Mouse (Mus musculus): ENCODE measurements around the gene Tbrg1.
A peak's percentile ranks its signal among the peaks of the same experiment; 100 is the strongest.

The Tbrg1 gene

DNA sequence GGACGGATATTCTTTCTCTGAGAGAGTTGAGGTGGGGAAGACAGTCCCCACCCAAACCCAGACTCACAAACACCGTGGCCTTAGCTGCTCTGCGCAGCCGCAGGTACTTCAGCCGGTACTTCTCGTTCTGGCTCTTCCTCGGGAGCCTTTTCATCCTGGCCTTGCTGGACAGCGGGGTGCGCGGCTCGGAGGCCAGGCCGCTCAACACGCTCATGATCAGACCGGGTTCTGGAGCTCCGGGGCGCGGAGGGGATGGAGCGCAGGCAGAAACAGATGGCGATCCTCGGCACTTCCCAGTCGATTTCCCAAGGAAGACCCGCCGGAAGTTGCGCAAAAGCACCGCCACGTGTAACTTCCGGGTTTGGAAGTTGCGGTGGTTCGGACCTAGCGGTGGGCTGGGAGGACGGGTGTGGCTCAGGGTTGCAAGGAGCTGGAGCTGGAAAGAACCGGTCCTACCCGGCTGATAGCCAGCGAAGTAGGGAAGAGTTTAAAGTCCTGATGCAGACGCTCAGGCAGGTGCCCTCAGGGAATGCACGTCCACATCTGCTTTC lies at the start of gene Tbrg1:
Gene Tbrg1 (minus strand): TSS at position 382 of the 551 bp plus-strand sequence.
- peak; percentile 46 to 62 for DNase-seq

DNA sequence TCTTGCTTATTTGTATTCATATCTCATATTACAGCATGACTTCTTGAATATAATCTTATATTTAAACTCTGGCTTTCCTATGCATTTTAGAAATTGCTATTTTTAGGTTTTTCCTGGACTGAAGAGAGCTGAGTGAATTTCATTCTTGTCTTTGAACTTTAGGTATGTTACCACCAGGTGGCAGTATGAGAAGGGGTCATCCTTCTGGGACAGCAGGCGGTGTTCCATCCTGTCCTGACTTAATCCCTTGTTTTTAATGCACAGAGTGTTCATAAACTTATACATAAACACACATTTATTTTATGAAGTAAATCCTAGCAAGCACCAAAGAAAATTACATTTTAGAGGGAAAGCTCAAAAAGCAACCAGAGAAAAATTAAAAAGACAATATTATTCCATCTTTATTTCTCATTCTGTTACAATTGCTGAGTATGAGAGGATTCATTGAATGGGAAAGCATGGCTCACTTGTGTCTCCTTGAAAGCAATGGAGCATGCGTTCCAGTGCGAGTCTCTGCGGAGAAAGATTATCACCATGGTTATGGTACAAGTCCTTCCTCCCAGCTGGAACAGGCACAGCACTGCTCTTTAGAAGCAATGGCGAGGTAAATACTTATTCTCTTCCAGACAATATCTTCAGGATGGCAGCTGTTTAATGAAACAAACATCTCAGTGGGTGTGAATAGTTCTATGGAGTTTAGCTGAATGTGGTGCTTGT lies 33.0 kb upstream of the Tbrg1 start:
- DNase-seq = no peak

DNA sequence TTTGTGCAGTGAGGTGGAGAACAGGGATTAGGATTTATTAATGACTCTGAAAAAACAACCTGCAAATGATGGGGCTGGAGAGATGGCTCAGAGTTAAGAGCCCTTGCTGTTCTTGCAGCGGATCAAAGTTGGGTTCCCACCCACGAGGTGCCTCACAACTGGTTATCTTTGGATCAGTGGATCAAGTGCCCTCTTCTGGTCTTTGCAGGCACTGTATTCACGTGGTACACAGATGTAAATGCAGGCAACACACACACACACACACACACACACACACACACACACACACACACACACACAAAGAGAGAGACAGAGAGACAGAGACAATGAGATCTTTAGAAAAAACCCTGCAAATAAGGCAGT lies 30.8 kb upstream of the Tbrg1 start:
- no peak for DNase-seq

DNA sequence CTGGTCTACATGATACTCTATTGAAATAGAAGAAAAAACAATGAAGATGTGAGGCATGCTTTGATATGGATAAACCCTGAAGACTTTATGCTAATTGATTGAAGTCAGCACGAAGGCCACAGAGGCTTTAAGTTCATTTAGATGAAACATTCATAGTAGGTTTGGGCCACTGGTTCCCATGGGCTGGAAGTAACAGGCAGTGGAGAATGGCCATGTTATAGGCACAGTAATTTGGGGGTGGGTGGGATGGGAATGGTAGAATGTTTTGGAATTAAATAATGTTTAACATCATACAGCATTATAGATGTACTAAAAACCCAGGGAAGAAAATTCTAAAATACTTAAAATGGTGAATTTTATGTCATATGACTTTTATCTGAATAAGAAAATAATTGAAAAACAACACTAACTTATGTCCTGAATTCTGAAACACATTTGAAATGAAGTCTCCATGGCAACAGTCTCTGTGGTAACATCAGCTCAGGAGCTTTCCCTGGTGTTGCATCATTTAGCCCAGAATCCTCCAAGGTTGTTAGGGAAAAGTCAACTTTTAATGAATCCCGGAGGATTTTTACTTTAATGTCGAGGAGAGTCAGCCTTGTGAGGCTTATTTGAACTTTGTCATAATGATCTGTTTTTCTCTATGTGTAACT lies 30.3 kb upstream of the Tbrg1 start:
- no peak for DNase-seq

GRCm38 (mm10) chr9:37681123-37681522 lies 24.0 kb upstream of the Tbrg1 start:
- DNase-seq = no peak

- no peak for DNase-seq
Observed at GRCm38 (mm10) chr9:37675287-37675686, 18.2 kb upstream of the Tbrg1 start.

DNA sequence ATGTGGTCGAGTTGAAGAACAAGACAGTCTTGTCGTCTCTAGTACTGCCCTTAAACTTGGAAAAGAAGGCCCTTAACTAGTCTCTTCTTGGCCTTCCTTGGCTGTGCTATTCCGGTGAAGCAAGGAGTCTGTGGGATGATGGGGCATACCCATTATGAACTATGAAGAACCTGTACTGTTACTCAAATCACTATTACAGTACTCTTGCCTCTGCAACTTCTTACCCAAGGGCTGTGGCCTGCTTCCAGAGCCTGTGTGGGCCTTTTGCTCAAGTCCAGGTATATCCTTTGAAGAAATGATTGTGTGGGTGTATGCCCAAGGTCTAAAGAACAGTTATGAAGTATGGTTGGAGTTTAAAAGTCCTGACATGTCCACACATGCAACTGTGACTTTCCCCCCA lies 13.1 kb upstream of the Tbrg1 start:
- no peak for DNase-seq

DNA sequence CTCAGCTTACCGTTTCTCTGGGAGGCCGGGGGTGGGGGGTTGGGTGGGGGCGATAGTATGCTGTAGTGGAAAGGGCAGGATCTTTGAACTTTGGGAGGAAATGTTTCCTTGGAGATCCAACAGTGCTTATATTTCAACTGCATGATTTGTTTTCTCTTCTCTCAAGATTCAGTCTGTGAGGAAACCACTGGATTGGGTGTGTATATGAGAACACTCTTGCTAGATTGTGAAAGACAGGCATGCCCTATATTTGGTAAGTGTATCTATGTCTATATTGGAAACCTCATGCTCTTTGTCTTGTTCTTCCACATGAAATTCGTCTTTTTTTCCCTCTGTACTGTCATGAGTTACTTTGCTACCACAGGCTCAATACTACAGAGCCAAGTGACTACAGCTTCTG lies 12.6 kb upstream of the Tbrg1 start:
- no peak for DNase-seq

- no peak for DNase-seq
Observed at GRCm38 (mm10) chr9:37669115-37669514, 12.0 kb upstream of the Tbrg1 start, which contains the start of gene Panx3. TSS of gene Panx3 (minus strand) at chr9:37669235.

DNA sequence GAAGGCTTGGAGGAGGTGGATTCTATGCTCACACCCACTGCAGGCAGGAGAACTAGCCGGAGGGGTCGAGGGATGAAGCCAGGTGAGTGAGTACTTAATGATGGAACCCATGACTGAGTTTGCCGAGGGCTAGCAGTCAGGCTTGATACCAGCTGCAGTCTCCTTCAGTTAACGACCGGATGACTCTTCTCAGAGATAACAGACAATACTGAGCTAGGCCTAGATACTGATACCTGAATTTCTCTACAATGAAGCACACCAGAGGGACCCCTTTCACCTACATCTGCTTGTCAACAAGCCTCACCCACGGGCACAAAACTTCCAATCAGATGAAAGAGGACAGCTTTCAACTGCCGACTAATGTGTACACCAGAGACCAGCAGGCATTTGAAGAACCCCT lies 8.9 kb upstream of the Tbrg1 start:
- no peak for DNase-seq

DNA sequence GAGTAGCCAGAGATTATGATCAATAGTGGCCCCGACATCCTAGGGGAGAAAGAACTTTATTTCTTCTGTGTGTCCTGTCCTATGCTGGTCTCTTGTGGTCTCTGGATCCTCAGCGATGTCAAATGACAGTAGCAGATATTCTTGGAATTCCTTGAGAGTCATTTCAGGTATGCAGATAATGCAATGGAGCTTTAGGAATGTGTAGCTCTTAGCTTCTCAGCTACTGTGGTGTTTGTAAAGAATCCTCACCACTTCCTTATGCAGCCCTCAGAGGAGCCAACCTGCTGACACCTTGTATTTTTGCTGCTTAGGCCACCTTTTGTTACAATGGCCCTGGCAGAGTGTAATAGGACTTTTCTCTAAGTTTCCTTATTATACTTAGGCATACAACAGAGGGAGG lies 7.5 kb upstream of the Tbrg1 start:
- DNase-seq = no peak

GRCm38 (mm10) chr9:37663210-37663609 lies 6.1 kb upstream of the Tbrg1 start:
- DNase-seq = no peak

GRCm38 (mm10) chr9:37659413-37659812 lies 2.3 kb upstream of the Tbrg1 start:
- DNase-seq = no peak

DNA sequence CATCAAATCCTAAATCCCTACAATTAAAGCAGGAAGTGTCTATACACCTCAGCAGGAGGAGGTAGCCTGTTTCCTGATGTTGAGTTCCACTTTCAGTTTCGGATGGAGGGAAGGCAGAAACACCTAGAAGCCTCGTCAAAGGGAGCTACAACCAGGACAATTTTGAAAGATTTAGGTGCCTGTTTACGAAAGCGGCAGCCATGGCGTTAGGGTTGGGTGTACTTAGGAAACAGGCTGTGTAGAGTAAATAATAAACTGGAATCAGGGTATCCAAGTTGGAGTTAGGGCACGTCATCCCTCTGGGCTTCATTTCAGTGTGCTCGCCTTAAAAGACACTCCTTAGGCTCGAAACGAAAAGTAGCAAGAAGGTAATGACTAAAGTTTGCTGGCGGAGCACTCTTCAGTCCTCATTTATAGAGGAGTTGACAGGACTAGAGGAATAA lies 652 bp downstream of the Tbrg1 start:
- DNase-seq = peak in 1 of 2 experiments; percentile 15

- no peak for DNase-seq
Observed at GRCm38 (mm10) chr9:37655961-37656360, 1.2 kb downstream of the Tbrg1 start.

DNA sequence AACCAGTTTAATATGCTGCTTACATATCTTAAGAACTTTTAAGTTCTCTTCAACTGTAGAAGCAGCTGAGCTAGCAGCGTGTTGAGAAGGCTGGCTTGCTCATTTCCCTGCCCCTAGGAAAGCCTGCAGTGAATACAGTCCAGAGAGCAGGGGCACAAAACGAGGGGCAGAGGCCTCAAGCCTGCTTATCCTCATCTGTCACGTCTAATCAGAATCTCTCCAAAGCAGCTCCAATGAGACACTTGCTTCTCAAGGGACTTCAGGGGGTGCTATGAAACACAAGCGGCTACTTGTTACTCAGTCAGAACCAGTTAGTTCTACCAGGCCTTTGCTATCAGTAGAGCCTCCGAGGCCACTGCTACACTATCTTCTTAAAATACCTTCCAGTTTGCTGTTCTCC lies 3.3 kb downstream of the Tbrg1 start:
- no peak for DNase-seq

- DNase-seq = no peak
Observed at GRCm38 (mm10) chr9:37650639-37651038, 6.5 kb downstream of the Tbrg1 start.

DNA sequence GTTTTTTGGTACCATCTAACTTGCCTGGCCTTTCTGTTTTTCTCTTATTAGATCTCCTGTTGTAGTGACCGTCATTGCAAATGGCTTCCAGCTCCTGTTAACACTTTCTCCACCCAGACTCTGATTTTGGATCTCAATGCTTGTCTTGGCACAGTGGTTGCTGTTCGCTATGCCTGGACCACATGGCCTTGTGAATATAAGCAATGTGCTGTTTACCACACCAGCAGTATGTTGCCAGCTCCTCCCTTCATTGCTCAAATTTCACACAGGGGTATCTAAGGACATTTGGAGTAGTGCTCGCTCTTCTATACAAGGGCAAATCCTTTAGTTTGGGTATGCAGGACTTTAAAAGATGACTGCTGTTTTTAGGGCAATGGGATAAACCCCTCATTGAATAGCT lies 10.9 kb downstream of the Tbrg1 start:
- DNase-seq = no peak

DNA sequence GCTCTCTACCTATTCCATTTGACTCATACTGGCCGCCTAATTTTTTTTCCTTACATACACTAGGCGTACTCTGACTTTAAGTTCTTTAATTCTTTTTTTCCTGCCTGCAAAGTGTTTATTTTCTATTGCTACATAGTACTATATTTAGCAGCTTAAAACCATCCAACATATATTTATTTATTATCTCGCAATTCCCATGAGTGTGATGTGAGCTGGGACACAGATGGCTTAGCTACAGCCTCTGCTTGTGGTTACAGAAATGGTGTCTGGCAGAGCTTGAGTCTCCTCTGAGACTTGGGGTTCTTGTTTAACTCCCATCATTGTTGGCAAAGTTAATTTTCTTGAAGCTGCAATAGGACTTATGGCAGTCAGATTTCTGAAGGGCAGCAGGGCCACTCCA lies 18.4 kb downstream of the Tbrg1 start:
- no peak for DNase-seq

- no peak for DNase-seq
Observed at GRCm38 (mm10) chr9:37636800-37637542, 20.1 kb downstream of the Tbrg1 start.

DNA sequence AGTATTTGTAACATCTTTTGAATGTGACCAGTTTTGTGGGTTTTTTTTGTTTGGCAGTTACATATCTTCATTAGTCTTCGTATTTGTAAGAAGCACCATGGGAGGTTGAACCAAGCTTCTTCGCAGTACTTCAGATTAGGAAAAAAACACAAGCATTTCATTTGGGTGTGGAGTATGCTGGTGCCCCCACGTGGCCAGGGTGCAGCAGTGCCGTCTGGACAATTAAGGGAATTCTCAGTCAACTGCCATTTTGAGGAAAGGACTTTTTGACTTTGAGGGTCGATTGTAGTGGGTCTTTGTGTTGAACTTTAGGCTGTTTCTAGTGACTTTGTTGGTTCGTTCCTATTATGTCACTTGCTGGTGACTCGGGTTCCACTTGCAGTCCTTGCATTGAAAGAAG lies 20.8 kb downstream of the Tbrg1 start:
- DNase-seq = no peak

DNA sequence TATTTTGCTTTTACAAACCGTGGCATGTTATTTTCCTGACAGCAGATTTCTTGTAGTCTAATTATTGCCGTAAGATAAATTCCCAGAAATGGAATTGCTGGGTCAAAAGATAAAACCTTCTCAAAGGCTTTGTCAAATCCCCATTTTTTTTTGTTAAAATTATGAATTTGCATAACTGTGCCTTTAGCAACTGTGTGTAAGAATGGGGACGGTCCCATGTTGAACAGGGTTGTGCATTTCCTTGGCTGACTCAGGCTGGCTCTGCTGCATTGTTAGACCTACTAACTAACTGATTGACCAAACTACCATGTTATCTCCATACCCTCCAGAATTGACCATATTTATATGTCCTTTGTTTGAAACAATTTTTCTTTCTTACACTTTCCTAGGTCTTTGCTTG lies 22.8 kb downstream of the Tbrg1 start:
- DNase-seq = no peak

GRCm38 (mm10) chr9:37632305-37632704 lies 24.8 kb downstream of the Tbrg1 start:
- no peak for DNase-seq

DNA sequence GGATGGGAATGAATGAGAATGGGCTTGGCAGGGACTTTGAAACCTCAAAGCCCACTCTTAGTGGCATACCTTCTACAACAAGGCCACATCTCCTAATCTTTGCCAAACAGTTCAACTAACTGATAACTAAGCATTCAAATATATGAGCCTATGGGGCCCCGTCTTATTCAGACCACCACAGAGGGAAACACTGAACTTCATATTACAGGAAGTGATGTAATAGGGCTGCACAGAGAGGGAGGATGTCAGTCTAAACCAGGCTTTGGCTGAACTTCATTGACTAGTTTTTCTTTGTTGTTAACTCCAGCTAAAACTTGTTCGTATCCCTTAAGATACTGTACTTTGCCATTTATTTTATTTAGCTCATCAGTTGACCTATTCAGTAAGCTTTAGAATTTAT lies 27.2 kb downstream of the Tbrg1 start:
- DNase-seq = no peak

Measured in thymus, adult 18-20 months (tissue).